Mouse (Mus musculus): ENCODE data around the gene Kcnt1. TPM values are rescaled to one million over a fixed set of nuclear protein-coding genes. Genes with fewer than 3 reads are reported as not detected.
"Not testable (repeated sequence)": the region's sequence is repeated elsewhere in the genome, so short reads cannot be mapped to it uniquely, and the experiment has no call there.

The Kcnt1 gene
- polyA plus RNA-seq (2015; fragmentation: Nextera tagmentation; extraction: Ambion mirVana): 0.74 and 0.91 TPM in 2 replicates

DNA sequence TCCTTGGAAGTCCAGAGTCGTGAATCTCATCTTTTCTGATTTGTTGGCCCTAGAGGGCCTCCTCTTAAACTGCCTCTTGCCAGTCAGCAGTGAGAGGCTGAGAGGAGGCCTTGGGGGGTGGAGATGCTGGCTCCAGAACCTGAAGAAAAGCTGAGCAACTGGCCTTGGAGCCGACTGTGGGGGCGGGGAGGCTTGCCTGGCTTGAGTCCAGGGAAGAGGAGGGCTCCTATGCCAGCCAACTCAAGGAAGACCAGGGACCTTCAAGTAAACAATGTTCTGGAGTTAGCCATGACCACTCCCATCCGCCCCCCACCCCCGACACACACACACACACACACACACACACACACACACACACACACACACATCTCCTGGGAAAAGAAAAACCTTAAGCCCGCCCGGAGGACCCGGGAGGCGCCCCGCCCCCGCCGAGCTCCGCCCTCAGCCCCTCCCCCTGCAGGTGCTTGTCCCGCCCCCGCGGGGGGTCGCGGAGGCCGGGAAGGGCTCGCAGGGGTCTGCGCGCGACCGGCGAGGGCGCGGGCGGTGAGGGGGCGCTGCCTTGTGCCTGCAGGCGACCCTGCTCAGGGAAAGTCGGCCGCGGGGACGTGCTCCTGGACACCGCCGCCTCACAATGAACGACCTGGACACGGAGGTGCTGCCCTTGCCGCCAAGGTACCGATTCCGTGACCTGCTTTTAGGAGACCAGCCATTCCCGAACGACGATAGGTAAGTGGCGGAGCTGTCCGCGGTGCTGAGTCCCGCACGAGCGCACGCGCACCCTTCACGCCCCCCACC, at the start of gene Kcnt1:
TSS of gene Kcnt1 (plus strand) at position 398 of the 795 bp plus-strand sequence.
- peak within 1 kb of the TSS; percentile 55 for H3K4me3 ChIP-seq (ENCODE audit: low read length)
- ATAC-seq (ENCODE audit: low FRiP score, low TSS enrichment): peak; percentile 29; the same call in 1 of the 2 replicates
- no peak within 1 kb of the TSS for H3K27ac ChIP-seq (ENCODE audit: low read length)
- WGBS: 1% methylated on average over 51 of the region's 53 CpGs
- H3K4me2 ChIP-seq (replicated peaks; ENCODE audit: low read depth, low read length): peak within 1 kb of the TSS; percentile 97
- H3K4me1 ChIP-seq (ENCODE audit: insufficient read depth, low read length): peaks cover 14% of the 10 kb centered on the region
- H3K27me3 ChIP-seq (ENCODE audit: insufficient read depth, low read length): peaks cover 25% of the 10 kb centered on the region
- H3K9ac ChIP-seq (replicated peaks; ENCODE audit: low read length): 0 out of 2 replicates have a peak within 1 kb of the TSS, but pooled peaks have one; percentile 46
- H3K36me3 ChIP-seq (ENCODE audit: insufficient read depth, low read length): no peaks in the 10 kb centered on the region
- H3K9me3 ChIP-seq (ENCODE audit: low read length): no peaks in the 10 kb centered on the region

DNA sequence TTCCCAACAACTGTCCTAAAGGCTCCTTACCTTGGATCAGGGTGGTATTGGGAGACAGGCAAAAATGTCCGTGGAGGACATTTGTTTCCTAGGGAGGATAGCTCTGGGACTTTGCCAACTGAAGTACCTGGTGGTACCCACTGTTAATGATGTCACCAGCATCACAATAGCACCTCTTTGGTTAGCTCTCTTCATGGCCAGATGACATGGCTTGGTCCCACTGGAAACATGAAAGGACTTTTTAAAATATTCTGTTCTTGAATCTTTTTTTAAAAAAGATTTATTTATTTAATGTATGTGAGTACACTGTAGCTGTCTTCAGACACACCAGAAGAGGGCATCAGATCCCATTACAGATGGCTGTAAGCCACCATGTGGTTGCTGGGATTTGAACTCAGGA, 47.8 kb upstream of the Kcnt1 start, which contains the start of gene Glt6d1:
TSS of gene Glt6d1 (minus strand) at position 101 of the 400 bp plus-strand sequence.
- ATAC-seq (ENCODE audit: low FRiP score, low TSS enrichment); H3K36me3 ChIP-seq (ENCODE audit: insufficient read depth, low read length): not testable (repeated sequence)
- WGBS: 61% methylated on average over 1 of the region's 1 CpGs

DNA sequence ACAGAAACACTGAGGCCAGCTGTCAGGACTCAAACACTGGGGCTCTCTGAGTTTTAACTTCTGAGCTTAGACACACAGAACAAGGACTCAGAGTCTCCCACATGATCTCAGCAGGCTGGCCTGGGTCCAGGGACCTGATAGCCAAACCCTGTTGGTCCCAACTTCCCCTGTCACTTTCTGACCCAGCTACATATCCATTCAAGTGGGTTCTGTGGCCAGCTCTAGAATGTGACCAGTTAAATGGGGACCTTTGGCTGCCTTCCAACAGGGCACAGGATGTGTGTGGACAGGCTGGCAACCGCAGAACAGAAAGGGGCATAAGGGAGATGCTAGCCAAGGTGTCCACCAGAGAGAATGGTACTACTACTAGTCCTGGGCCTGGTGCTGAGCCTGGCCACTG, 40.7 kb upstream of the Kcnt1 start, which contains the start of gene Lcn9:
TSS of gene Lcn9 (plus strand) at position 348 of the 400 bp plus-strand sequence.
- WGBS: 90% methylated on average over 1 of the region's 1 CpGs
- Histone ChIP-seq H3K4me2 (replicated peaks; ENCODE audit: low read depth, low read length) (no peak within 1 kb of the TSS), H3K9ac (replicated peaks; ENCODE audit: low read length) (no peak within 1 kb of the TSS), H3K27ac (ENCODE audit: low read length) (no peak within 1 kb of the TSS), H3K4me1 (ENCODE audit: insufficient read depth, low read length) (no peaks in the 10 kb centered on the region), H3K36me3 (ENCODE audit: insufficient read depth, low read length) (no peaks in the 10 kb centered on the region), H3K27me3 (ENCODE audit: insufficient read depth, low read length) (no peaks in the 10 kb centered on the region), H3K9me3 (ENCODE audit: low read length) (no peaks in the 10 kb centered on the region), H3K4me3 (ENCODE audit: low read length) (no peak within 1 kb of the TSS)
- no peak for ATAC-seq (ENCODE audit: low FRiP score, low TSS enrichment)

More for the DNA sequence above, 47.8 kb upstream of the Kcnt1 start, which contains the start of gene Glt6d1:
- H3K27me3 ChIP-seq (ENCODE audit: insufficient read depth, low read length); H3K4me1 ChIP-seq (ENCODE audit: insufficient read depth, low read length); H3K4me2 ChIP-seq (replicated peaks; ENCODE audit: low read depth, low read length); H3K9me3 ChIP-seq (ENCODE audit: low read length); H3K27ac ChIP-seq (ENCODE audit: low read length); H3K9ac ChIP-seq (replicated peaks; ENCODE audit: low read length); H3K4me3 ChIP-seq (ENCODE audit: low read length): not testable (repeated sequence)

DNA sequence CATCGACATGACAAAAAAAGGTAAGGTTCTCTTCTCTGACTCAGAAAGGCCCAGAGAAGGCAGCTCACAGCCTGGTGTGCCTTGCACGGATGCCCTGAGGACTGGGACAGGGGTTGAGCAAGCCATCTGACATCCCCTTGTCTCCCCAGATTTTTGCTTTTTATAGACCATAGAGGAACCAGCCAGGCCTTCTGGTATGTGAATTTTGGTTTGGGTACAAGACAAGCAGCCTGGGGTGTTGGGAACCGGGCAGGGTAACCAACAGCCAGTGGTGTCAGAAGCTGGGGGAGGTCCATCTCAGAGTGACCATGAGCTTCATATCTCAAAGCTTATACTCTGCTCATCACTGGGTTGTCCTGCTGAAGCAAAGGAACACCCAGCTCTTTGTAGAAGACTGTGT, 38.8 kb upstream of the Kcnt1 start:
- WGBS: 88% methylated on average over 3 of the region's 3 CpGs
- no peak for ATAC-seq (ENCODE audit: low FRiP score, low TSS enrichment)
- H3K4me3 ChIP-seq (ENCODE audit: low read length): no peak overlapping the region

DNA sequence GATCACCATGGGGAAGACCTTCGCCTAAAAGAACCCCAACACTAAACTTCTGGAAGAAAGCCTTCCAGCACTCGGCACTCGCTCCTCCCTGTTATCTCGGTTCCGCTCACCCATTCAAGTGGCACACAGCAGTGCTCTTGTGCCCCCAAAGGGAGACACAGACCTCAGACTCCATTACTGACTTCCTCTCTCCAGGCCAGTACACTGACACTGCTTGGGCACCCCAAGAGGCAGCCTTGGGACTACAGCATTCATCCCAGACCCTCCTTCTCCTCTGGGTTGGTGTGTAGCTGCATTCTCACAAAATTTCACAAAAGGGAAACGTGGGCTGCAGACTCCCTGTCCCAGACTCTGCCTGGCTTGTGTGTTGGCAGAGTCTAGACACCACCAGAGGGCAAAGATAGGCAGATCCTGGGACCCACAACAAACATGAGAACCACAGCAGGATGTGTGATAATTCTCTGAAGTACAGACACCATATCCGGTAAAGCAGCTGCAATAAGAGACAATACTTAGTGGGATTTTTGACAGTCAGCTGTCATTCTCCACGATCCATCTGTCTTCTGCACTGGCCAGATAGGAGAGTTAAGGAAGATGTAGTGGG, 35.1 kb upstream of the Kcnt1 start:
- Histone ChIP-seq H3K4me1 (ENCODE audit: insufficient read depth, low read length) (no peaks in the 10 kb centered on the region), H3K9ac (replicated peaks; ENCODE audit: low read length) (no peak overlapping the region), H3K9me3 (ENCODE audit: low read length) (no peaks in the 10 kb centered on the region), H3K27ac (ENCODE audit: low read length) (no peak overlapping the region), H3K27me3 (ENCODE audit: insufficient read depth, low read length) (no peaks in the 10 kb centered on the region), H3K4me3 (ENCODE audit: low read length) (no peak overlapping the region), H3K4me2 (replicated peaks; ENCODE audit: low read depth, low read length) (no peak overlapping the region), H3K36me3 (ENCODE audit: insufficient read depth, low read length) (no peaks in the 10 kb centered on the region)
- 82% methylated on average over 8 of the region's 8 CpGs for WGBS
- no peak for ATAC-seq (ENCODE audit: low FRiP score, low TSS enrichment)

More for the DNA sequence above, 38.8 kb upstream of the Kcnt1 start:
- no peak overlapping the region for H3K27ac ChIP-seq (ENCODE audit: low read length)
- no peak overlapping the region for H3K4me2 ChIP-seq (replicated peaks; ENCODE audit: low read depth, low read length)
- no peaks in the 10 kb centered on the region for H3K36me3 ChIP-seq (ENCODE audit: insufficient read depth, low read length)
- no peaks in the 10 kb centered on the region for H3K9me3 ChIP-seq (ENCODE audit: low read length)
- H3K4me1 ChIP-seq (ENCODE audit: insufficient read depth, low read length): no peaks in the 10 kb centered on the region
- H3K27me3 ChIP-seq (ENCODE audit: insufficient read depth, low read length): no peaks in the 10 kb centered on the region
- no peak overlapping the region for H3K9ac ChIP-seq (replicated peaks; ENCODE audit: low read length)

DNA sequence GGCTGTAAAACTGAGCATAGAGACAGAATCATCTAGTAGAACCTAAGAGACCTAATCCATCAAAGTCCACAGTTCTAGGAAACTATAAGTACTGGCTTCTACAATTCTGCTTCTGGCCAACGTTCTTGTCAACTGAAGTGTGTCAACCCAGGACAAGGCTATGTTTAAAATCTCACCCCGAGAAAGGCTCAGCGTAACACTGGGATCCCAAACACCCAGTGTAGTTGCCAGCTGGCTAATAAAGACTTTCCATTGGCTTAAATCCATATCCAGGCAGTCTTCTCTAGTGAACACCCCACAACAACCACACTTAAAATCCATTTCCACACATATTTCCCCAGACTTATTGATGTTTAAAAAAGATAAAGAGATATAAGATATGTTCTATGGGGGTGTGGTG, 32.7 kb upstream of the Kcnt1 start:
- ATAC-seq (ENCODE audit: low FRiP score, low TSS enrichment): no peak
- no peak overlapping the region for H3K9ac ChIP-seq (replicated peaks; ENCODE audit: low read length)
- no peaks in the 10 kb centered on the region for H3K36me3 ChIP-seq (ENCODE audit: insufficient read depth, low read length)
- WGBS: 84% methylated on average over 3 of the region's 3 CpGs
- no peaks in the 10 kb centered on the region for H3K4me1 ChIP-seq (ENCODE audit: insufficient read depth, low read length)
- H3K27ac ChIP-seq (ENCODE audit: low read length): no peak overlapping the region
- no peaks in the 10 kb centered on the region for H3K9me3 ChIP-seq (ENCODE audit: low read length)
- no peaks in the 10 kb centered on the region for H3K27me3 ChIP-seq (ENCODE audit: insufficient read depth, low read length)
- no peak overlapping the region for H3K4me3 ChIP-seq (ENCODE audit: low read length)
- H3K4me2 ChIP-seq (replicated peaks; ENCODE audit: low read depth, low read length): no peak overlapping the region

DNA sequence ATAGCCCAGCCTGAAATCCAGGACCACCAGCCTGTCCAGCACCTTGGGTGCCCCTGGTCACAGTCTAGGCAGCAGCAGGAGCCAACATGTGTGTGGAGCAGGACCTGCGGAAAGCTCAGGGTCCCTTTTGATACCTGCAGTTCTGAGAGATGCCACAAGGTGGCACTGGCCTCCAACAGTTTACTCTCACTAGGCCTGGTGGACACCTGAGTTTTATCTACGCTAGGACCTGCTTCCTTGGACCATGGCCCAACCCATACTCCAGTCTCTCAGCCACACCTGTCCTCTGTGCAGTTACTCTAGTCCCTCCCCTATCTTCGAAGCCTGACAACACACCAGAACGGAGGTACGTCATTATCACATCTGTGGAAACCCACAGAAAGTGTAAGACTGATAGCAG, 27.2 kb upstream of the Kcnt1 start:
- H3K9ac ChIP-seq (replicated peaks; ENCODE audit: low read length): no peak overlapping the region
- no peak overlapping the region for H3K27ac ChIP-seq (ENCODE audit: low read length)
- 49% methylated on average over 5 of the region's 5 CpGs for WGBS
- H3K4me1 ChIP-seq (ENCODE audit: insufficient read depth, low read length): no peaks in the 10 kb centered on the region
- no peaks in the 10 kb centered on the region for H3K27me3 ChIP-seq (ENCODE audit: insufficient read depth, low read length)
- peak; percentile 84 for ATAC-seq (ENCODE audit: low FRiP score, low TSS enrichment)
- H3K9me3 ChIP-seq (ENCODE audit: low read length): no peaks in the 10 kb centered on the region
- no peak overlapping the region for H3K4me2 ChIP-seq (replicated peaks; ENCODE audit: low read depth, low read length)
- no peak overlapping the region for H3K4me3 ChIP-seq (ENCODE audit: low read length)
- H3K36me3 ChIP-seq (ENCODE audit: insufficient read depth, low read length): no peaks in the 10 kb centered on the region

DNA sequence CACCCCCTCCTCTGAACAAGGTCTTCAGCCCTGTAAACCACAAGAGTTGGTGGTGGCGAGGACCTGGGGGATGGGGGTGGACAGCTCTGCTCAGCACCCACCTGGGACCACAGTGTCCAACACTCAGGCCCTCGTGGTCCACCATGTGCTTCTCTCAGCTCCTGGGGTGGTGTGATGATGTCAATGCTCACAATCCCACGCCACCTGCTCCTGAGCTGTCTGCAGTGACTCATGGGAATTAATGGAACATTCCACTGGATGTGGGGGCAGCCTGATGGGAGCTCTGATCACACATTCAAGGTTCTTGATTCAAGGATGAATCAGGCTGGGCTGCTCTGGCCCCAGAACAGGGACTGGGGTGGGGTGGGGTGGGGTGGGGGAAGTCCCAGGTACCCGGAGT, 21.4 kb upstream of the Kcnt1 start:
- Histone ChIP-seq H3K4me3 (ENCODE audit: low read length) (no peak overlapping the region), H3K4me2 (replicated peaks; ENCODE audit: low read depth, low read length) (no peak overlapping the region), H3K27ac (ENCODE audit: low read length) (no peak overlapping the region), H3K9ac (replicated peaks; ENCODE audit: low read length) (no peak overlapping the region), H3K4me1 (ENCODE audit: insufficient read depth, low read length) (no peaks in the 10 kb centered on the region), H3K27me3 (ENCODE audit: insufficient read depth, low read length) (no peaks in the 10 kb centered on the region), H3K36me3 (ENCODE audit: insufficient read depth, low read length) (no peaks in the 10 kb centered on the region), H3K9me3 (ENCODE audit: low read length) (no peaks in the 10 kb centered on the region)
- 73% methylated on average over 4 of the region's 4 CpGs for WGBS
- no peak for ATAC-seq (ENCODE audit: low FRiP score, low TSS enrichment)

DNA sequence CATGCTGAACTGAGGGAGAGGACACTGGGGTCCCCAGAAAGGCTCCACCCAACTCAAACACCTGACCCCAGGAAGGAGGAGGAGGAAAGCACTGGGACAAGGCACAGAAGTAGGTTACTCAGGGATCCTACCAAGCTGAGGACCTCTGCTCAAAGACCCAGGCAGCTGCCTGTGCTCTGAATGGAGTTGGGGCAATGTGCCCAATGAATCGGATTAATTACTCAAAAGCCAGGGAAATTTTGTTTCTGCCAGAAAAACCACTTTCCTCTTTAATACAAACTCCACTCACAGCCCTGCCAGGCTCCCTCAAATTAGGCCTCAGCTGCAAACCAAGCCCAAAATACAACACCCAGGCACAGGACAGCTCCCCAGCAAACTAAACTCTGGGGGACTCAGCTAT, 20.8 kb upstream of the Kcnt1 start:
- no peak overlapping the region for H3K27ac ChIP-seq (ENCODE audit: low read length)
- ATAC-seq (ENCODE audit: low FRiP score, low TSS enrichment): no peak
- WGBS: 88% methylated on average over 1 of the region's 1 CpGs
- H3K9ac ChIP-seq (replicated peaks; ENCODE audit: low read length): no peak overlapping the region
- H3K36me3 ChIP-seq (ENCODE audit: insufficient read depth, low read length): no peaks in the 10 kb centered on the region
- H3K27me3 ChIP-seq (ENCODE audit: insufficient read depth, low read length): no peaks in the 10 kb centered on the region
- H3K4me2 ChIP-seq (replicated peaks; ENCODE audit: low read depth, low read length): no peak overlapping the region
- H3K9me3 ChIP-seq (ENCODE audit: low read length): no peaks in the 10 kb centered on the region
- H3K4me1 ChIP-seq (ENCODE audit: insufficient read depth, low read length): no peaks in the 10 kb centered on the region
- no peak overlapping the region for H3K4me3 ChIP-seq (ENCODE audit: low read length)

DNA sequence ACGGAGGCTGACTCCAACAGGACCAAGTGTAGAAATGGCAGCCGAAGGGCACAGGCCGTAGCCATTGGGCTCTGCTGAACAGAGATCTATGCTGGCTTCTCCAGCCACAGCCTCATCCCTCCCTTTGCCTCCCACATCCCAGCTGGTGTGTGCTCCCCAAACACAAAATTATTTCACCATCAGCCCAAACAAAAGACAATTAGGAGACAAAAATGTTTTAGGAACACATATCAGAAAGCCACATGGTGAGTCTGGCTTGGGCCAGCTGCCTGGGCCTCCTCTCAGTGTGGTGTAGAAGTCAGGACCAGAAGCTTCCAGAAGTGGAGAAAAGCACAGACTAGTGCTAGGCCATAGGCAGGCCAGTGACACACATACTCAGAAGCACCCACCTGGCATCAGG, 19.4 kb upstream of the Kcnt1 start:
- no peak overlapping the region for H3K4me2 ChIP-seq (replicated peaks; ENCODE audit: low read depth, low read length)
- H3K36me3 ChIP-seq (ENCODE audit: insufficient read depth, low read length): no peaks in the 10 kb centered on the region
- H3K9ac ChIP-seq (replicated peaks; ENCODE audit: low read length): no peak overlapping the region
- H3K4me3 ChIP-seq (ENCODE audit: low read length): no peak overlapping the region
- WGBS: 86% methylated on average over 3 of the region's 3 CpGs
- no peak for ATAC-seq (ENCODE audit: low FRiP score, low TSS enrichment)
- H3K27ac ChIP-seq (ENCODE audit: low read length): no peak overlapping the region
- H3K9me3 ChIP-seq (ENCODE audit: low read length): no peaks in the 10 kb centered on the region
- H3K4me1 ChIP-seq (ENCODE audit: insufficient read depth, low read length): no peaks in the 10 kb centered on the region
- H3K27me3 ChIP-seq (ENCODE audit: insufficient read depth, low read length): no peaks in the 10 kb centered on the region
